Mouse (Mus musculus): Measurements from ENCODE around the gene Manbal. TPM values are rescaled to one million over a fixed set of nuclear protein-coding genes. Genes with fewer than 3 reads are reported as not detected.

Manbal gene
- polyA plus RNA-seq, 1 experiment, result 101 TPM

GRCm38 (mm10) chr2:157418206-157418605 lies 50.8 kb downstream of the Manbal start, which contains the start of gene Src:
Gene Src (plus strand): TSS chr2:157418444.
- DNase-seq, result no peak
- no peak within 1 kb of the TSS for H3K4me3 ChIP-seq (replicated peaks; ENCODE audit: insufficient read depth, low read depth, low read length)
- TF ChIP-seq CTCF (IDR thresholded peaks at IDR 0.05; ENCODE audit: borderline replicate concordance, insufficient read depth, low read depth, low read length), result no peak
- no peak for TF ChIP-seq POLR2A (IDR thresholded peaks at IDR 0.05; ENCODE audit: borderline replicate concordance, insufficient read depth, low read length)
- no peaks in the 10 kb centered on the region for H3K27me3 ChIP-seq (ENCODE audit: control insufficient read depth, insufficient read depth, low read length)
- H3K27ac ChIP-seq (ENCODE audit: insufficient read depth, low read length), result no peak within 1 kb of the TSS
- peaks cover under 1% of the 10 kb centered on the region; the same call in 1 of the 2 replicates for H3K4me1 ChIP-seq (ENCODE audit: control insufficient read depth, insufficient read depth, low read length)
- WGBS, result 44% methylated on average over 13 of the region's 13 CpGs

GRCm38 (mm10) chr2:157418609-157419071 lies 51.2 kb downstream of the Manbal start:
- TF ChIP-seq CTCF (IDR thresholded peaks at IDR 0.05; ENCODE audit: borderline replicate concordance, insufficient read depth, low read depth, low read length) (no peak), POLR2A (IDR thresholded peaks at IDR 0.05; ENCODE audit: borderline replicate concordance, insufficient read depth, low read length) (no peak)
- no peak overlapping the region for H3K27ac ChIP-seq (ENCODE audit: insufficient read depth, low read length)
- no peak for DNase-seq
- no peaks in the 10 kb centered on the region for H3K27me3 ChIP-seq (ENCODE audit: control insufficient read depth, insufficient read depth, low read length)
- peaks cover 4% of the 10 kb centered on the region; the same call in 1 of the 2 replicates for H3K4me1 ChIP-seq (ENCODE audit: control insufficient read depth, insufficient read depth, low read length)
- no peak overlapping the region for H3K4me3 ChIP-seq (replicated peaks; ENCODE audit: insufficient read depth, low read depth, low read length)
- WGBS, result 25% methylated on average over 7 of the region's 7 CpGs

- H3K4me1 ChIP-seq (ENCODE audit: control insufficient read depth, insufficient read depth, low read length), result peaks cover 4% of the 10 kb centered on the region; the same call in 1 of the 2 replicates
- TF ChIP-seq POLR2A (IDR thresholded peaks at IDR 0.05; ENCODE audit: borderline replicate concordance, insufficient read depth, low read length), result no peak
- TF ChIP-seq CTCF (IDR thresholded peaks at IDR 0.05; ENCODE audit: borderline replicate concordance, insufficient read depth, low read depth, low read length), result no peak
- no peaks in the 10 kb centered on the region for H3K27me3 ChIP-seq (ENCODE audit: control insufficient read depth, insufficient read depth, low read length)
- DNase-seq, result no peak
- no peak overlapping the region for H3K27ac ChIP-seq (ENCODE audit: insufficient read depth, low read length)
- H3K4me3 ChIP-seq (replicated peaks; ENCODE audit: insufficient read depth, low read depth, low read length), result no peak overlapping the region
Measured at GRCm38 (mm10) chr2:157419506-157419905, 52.1 kb downstream of the Manbal start.

GRCm38 (mm10) chr2:157420404-157420803 lies 53.0 kb downstream of the Manbal start:
- WGBS, result 91% methylated on average over 4 of the region's 4 CpGs
- Histone ChIP-seq H3K4me3 (replicated peaks; ENCODE audit: insufficient read depth, low read depth, low read length) (no peak overlapping the region), H3K27ac (ENCODE audit: insufficient read depth, low read length) (no peak overlapping the region), H3K27me3 (ENCODE audit: control insufficient read depth, insufficient read depth, low read length) (no peaks in the 10 kb centered on the region), H3K4me1 (ENCODE audit: control insufficient read depth, insufficient read depth, low read length) (peaks cover 4% of the 10 kb centered on the region; the same call in 1 of the 2 replicates)
- no peak for DNase-seq
- TF ChIP-seq POLR2A (IDR thresholded peaks at IDR 0.05; ENCODE audit: borderline replicate concordance, insufficient read depth, low read length), result no peak
- no peak for TF ChIP-seq CTCF (IDR thresholded peaks at IDR 0.05; ENCODE audit: borderline replicate concordance, insufficient read depth, low read depth, low read length)

GRCm38 (mm10) chr2:157422062-157422655 lies 54.8 kb downstream of the Manbal start:
- H3K4me3 ChIP-seq (replicated peaks; ENCODE audit: insufficient read depth, low read depth, low read length), result no peak overlapping the region
- H3K4me1 ChIP-seq (ENCODE audit: control insufficient read depth, insufficient read depth, low read length), result peaks cover 9% of the 10 kb centered on the region; the same call in 1 of the 2 replicates
- H3K27ac ChIP-seq (ENCODE audit: insufficient read depth, low read length), result no peak overlapping the region
- TF ChIP-seq POLR2A (IDR thresholded peaks at IDR 0.05; ENCODE audit: borderline replicate concordance, insufficient read depth, low read length) (no peak), CTCF (IDR thresholded peaks at IDR 0.05; ENCODE audit: borderline replicate concordance, insufficient read depth, low read depth, low read length) (no peak)
- H3K27me3 ChIP-seq (ENCODE audit: control insufficient read depth, insufficient read depth, low read length), result no peaks in the 10 kb centered on the region
- 89% methylated on average over 11 of the region's 11 CpGs for WGBS
- no peak for DNase-seq

GRCm38 (mm10) chr2:157422854-157423705 lies 55.7 kb downstream of the Manbal start:
- Histone ChIP-seq H3K27me3 (ENCODE audit: control insufficient read depth, insufficient read depth, low read length) (no peaks in the 10 kb centered on the region), H3K27ac (ENCODE audit: insufficient read depth, low read length) (peak overlapping the region; percentile 8; the same call in 1 of the 2 replicates), H3K4me3 (replicated peaks; ENCODE audit: insufficient read depth, low read depth, low read length) (peak overlapping the region; percentile 86), H3K4me1 (ENCODE audit: control insufficient read depth, insufficient read depth, low read length) (peaks cover 10% of the 10 kb centered on the region; the same call in 1 of the 2 replicates)
- no peak for DNase-seq
- 71% methylated on average over 11 of the region's 11 CpGs for WGBS
- TF ChIP-seq POLR2A (IDR thresholded peaks at IDR 0.05; ENCODE audit: borderline replicate concordance, insufficient read depth, low read length) (no peak), CTCF (IDR thresholded peaks at IDR 0.05; ENCODE audit: borderline replicate concordance, insufficient read depth, low read depth, low read length) (no peak)

- TF ChIP-seq CTCF (IDR thresholded peaks at IDR 0.05; ENCODE audit: borderline replicate concordance, insufficient read depth, low read depth, low read length) (no peak), POLR2A (IDR thresholded peaks at IDR 0.05; ENCODE audit: borderline replicate concordance, insufficient read depth, low read length) (no peak)
- no peaks in the 10 kb centered on the region for H3K27me3 ChIP-seq (ENCODE audit: control insufficient read depth, insufficient read depth, low read length)
- peaks cover 10% of the 10 kb centered on the region; the same call in 1 of the 2 replicates for H3K4me1 ChIP-seq (ENCODE audit: control insufficient read depth, insufficient read depth, low read length)
- WGBS, result 4% methylated on average over 21 of the region's 21 CpGs
- peak in 1 of 2 experiments; percentile 32 for DNase-seq
- H3K4me3 ChIP-seq (replicated peaks; ENCODE audit: insufficient read depth, low read depth, low read length), result peak overlapping the region; percentile 86
- peak overlapping the region; percentile 8; the same call in 1 of the 2 replicates for H3K27ac ChIP-seq (ENCODE audit: insufficient read depth, low read length)
Measured at GRCm38 (mm10) chr2:157423706-157424125, 56.3 kb downstream of the Manbal start.

All from cerebellum, adult 2 months (tissue).